Mouse (Mus musculus) right cerebral cortex, postnatal 4 days (tissue): Measurements from ENCODE around the gene Gstm4.

Source experiments
- DNase-seq: peaks from one replicate; pipeline ENCODE4 v3.0.0-alpha.2; 2022

Gstm4 gene

DNA sequence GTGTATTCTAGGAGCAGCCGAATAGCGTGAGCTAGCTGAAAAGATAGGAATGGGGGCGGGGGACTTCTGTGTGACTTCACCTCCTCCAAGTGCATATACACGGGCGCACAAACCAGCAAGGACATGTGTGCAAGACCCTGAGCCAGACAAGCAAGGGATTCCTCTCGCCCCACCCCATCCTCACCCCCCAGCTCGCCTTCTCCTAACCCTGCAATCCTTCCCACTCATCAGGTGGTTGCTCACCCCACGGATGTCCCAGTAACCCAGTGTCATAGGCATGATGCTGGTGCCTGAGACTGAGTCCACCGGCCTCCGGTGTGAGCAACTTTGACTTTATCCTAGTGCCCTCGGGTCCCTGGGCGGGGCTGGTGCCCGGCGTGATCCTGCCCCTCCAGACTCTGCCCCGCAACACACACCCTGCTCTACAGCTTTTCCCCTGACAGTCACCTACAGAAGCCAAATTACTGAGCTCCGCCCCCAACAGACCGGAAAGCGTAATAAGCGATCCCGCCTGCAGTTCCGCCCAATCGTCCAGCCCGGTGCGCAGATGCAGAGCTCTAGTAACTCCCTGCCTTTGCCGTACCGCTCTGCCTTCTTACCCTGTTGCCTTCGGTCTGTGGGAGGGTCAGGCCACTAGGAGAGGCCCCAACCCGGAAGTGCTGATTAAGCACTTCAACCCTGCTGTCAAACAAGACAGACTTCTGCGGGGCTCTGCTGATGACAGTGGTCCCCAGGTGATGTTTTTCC, at the start of gene Gstm4:
Gstm4 (minus strand) TSS at position 501 of the 747 bp plus-strand sequence.
- peak; percentile 74 for DNase-seq

- DNase-seq, result no peak
Measured at GRCm38 (mm10) chr3:108094146-108094545, 49.5 kb upstream of the Gstm4 start.

DNA sequence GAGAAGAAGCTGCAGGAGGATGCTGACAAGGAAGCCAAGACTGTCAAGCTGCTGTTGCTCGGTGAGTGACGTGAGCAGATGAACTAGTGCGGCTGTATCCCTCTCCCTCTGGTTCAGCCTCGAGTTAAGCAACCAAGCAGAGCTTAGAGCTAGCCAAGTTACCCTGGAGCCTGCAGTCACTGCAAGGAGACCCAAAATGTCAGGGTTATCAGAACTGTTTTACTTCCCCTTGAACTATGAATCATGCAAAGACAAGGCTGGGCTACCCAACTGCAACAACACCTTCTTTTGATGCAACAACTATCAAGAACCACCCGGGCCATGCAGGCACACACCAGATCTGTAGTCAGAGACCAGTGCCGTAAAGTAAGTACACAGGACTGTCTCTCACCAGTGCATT, 48.6 kb upstream of the Gstm4 start:
- no peak for DNase-seq

DNA sequence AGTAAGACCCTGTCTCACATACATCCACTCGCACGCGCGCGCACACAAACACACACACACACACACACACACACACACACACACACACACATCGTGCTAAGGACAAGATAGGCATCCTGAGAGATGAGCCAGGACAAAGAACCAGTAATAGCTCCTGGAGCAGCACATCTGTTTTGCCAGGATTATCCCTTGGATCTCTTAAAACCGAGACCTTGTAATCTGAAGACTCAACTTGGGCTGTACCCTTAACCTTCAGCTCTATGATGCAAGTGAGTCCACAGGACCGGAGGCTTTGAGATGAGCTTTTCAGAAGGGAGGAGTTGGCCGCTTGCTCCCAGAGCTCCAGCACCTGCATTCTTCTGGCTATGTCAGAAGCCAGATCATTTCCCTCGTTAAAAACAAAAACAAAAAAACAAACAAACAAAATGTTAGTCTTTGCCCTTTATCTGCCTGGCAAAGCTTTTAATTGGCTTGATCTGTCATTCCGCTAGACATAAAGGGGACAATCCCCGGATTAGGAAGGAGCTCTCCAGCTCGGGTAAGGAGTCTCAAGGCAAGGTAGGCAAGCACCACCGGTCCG, 47.9 kb upstream of the Gstm4 start, which contains the start of gene Gnat2:
Gnat2 (plus strand) TSS at position 254 of the 580 bp plus-strand sequence.
- no peak for DNase-seq

GRCm38 (mm10) chr3:108092030-108092429, 47.3 kb upstream of the Gstm4 start:
- DNase-seq, result no peak

DNA sequence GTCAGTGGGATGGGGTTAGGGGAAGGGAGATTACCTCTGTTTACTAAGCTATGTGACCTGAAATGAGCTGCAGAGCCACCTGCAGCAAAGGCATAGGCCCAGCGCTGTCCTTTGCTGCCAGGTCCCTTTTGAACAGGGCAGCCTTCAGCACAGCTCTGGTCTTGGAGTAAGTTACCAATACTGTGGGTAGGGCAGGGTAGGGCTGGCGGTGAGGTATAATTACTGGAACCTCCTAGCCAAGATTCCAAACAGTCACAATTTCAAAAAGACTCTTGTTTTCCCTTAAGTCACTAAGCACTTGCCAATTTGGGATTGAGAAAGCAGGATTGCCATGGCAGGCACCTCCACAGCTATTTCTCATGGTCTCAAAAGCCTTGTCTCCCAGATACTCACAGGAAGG, 45.9 kb upstream of the Gstm4 start:
- no peak for DNase-seq

- no peak for DNase-seq
Measured at GRCm38 (mm10) chr3:108089916-108090315, 45.2 kb upstream of the Gstm4 start.

- DNase-seq, result no peak
Measured at GRCm38 (mm10) chr3:108088842-108089380, 44.2 kb upstream of the Gstm4 start.

- DNase-seq, result no peak
Measured at GRCm38 (mm10) chr3:108087329-108087728, 42.6 kb upstream of the Gstm4 start.

GRCm38 (mm10) chr3:108086470-108086979, 41.8 kb upstream of the Gstm4 start, which contains the start of gene Ampd2:
TSS of gene Ampd2 (minus strand) at chr3:108086651.
- peak; percentile 63 for DNase-seq

- peak; percentile 33 for DNase-seq
Measured at GRCm38 (mm10) chr3:108085721-108086469, 41.2 kb upstream of the Gstm4 start.

GRCm38 (mm10) chr3:108085281-108085720, 40.6 kb upstream of the Gstm4 start:
- DNase-seq, result peak; percentile 93

DNA sequence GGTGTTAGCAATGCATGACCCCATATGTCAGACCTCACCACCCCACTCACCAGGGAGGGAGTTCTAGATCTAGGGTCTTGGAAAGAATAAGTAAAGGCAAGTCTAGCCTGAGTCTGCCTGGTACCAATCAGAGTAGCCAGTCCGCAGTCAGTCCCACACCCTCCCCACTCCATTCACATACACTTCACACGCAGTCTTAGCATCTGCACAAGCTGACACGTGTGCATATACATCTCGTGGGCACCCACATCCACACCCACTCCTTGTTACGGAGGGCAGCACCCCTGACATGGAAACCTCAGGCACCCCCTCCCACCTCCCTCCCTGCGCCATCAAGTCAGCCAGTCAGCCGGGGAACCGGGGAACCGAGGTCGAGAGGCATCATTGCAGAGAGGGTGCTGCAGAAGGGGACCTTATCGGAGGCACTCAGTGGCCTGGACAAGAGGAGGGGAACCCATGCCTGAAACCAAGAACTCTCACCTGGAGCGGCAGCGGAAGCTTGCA, 40.1 kb upstream of the Gstm4 start:
- DNase-seq, result no peak

DNA sequence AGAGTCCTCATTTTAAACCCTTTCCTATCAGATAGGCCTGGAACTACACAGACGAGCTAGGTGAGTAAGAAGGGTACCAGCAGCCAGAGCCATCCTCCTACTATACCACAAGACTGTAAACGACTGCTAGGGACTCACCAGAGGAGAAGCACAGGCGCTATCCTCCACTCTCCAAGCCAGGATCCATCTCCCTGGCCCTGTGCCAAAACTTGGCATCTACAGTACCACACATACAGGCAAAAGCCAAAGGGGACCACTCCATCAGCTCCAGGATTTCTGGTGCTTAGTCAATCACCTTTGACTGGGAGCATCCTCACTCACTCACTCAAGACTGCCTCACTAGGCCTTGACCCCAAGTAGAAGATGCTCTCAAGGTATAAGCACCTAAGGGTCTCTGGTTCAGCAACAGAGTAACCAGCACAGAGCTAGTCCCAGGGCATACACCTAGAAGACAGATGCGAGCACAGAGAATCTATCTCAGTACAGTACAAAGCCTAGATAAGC, 39.3 kb upstream of the Gstm4 start:
- peak; percentile 42 for DNase-seq

- DNase-seq, result no peak
Measured at GRCm38 (mm10) chr3:108083161-108083560, 38.5 kb upstream of the Gstm4 start.

DNA sequence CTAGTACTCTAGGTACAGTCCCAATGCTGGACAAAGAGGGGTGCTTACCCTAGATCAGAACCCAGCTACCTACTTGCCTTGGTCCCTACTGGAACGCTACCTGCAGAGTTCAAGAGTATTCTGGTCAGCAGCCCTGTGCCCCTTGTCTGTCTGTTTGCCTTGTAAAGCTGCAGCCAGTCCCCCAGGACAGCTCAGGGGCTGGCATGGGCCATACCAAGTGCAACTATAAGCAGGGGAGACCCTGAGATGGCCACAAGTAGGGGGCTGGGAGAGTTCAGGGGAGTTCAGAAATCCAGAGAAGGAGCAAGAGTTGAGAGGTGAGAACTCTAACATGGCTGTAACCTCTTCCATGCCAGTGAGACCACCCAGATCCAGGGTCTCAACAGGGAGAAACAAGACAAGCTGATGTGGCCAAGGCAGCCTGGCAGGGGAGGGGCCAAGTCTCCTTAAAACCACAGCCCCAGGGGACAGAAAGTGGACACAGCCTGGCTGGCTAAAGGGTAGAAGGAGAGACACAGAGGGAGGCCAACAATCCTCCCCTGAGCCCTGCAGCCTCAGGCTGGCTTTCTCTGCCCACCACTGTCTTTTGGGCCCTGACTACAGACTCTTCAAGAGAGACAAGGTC, 37.7 kb upstream of the Gstm4 start:
- no peak for DNase-seq

DNA sequence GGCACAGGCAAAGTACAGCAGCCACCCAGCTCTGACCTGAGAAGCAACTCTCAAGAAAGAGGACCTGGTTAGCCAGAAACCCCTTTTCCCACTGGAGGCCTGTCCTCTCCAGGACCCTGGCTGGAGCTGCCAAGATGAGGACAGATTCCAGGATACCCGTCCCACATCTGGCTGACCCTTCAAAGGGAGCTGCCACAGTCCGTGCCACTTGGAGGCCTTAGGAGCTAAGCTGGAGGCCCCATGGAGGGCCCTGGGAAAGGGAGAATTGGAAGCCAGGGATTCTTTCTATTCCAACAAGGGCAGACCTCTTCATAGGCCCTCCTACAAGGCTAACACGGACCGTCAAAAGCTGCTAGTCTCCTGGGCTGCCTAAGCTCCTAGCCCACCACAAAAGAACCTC, 37.0 kb upstream of the Gstm4 start:
- DNase-seq, result no peak

- no peak for DNase-seq
Measured at GRCm38 (mm10) chr3:108076836-108077235, 32.1 kb upstream of the Gstm4 start.

- DNase-seq, result no peak
Measured at GRCm38 (mm10) chr3:108072983-108073569, 28.4 kb upstream of the Gstm4 start.

DNA sequence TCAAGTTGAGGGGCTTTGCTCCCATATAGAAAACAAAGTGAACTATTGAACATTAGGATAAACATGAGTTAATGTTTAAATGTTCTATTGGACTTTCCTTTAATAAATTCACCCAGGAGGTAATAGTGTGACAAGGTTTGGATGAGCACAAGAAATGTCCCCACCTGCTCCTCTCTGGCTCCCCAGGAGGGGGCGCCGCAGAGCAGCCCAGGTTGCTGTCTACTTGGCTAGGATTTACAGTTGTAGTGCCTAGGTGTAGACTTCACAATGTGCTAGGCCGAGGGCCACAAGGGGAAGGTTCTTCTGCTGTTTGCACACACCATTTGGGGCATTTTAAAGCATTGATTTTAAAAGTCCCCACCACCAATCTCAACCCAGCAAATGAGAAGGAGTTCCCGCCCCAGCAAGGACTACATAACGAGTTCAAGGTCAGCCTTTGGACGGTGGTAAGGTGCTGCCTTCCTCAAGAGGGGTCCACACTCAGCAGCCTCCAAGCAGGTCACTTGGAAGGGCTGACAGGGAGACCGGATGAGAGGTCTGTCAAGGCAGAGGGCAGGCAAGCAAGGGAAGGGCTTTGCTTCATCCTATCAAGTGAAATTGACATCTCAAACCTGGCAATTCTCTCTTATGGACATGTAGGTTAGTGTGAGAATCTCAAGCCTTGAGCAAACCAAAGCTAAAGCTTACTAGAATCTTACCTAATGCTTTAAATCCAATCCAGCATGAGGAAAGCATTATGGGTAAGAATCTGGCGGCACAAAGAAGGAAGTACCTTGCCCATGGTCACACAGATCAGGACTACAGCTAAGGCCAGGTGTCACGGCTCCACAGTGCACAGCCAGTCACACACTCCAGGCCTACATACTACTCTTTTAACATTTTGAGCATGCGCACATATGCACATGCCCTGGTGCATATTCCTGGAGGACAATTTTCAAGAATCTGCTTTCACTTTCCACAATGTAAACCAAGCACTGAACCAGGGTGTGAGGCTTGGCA, 25.9 kb upstream of the Gstm4 start:
- peak; percentile 56 for DNase-seq
